Mouse (Mus musculus): ENCODE results near the gene Lhfpl4.

The Lhfpl4 gene

DNA sequence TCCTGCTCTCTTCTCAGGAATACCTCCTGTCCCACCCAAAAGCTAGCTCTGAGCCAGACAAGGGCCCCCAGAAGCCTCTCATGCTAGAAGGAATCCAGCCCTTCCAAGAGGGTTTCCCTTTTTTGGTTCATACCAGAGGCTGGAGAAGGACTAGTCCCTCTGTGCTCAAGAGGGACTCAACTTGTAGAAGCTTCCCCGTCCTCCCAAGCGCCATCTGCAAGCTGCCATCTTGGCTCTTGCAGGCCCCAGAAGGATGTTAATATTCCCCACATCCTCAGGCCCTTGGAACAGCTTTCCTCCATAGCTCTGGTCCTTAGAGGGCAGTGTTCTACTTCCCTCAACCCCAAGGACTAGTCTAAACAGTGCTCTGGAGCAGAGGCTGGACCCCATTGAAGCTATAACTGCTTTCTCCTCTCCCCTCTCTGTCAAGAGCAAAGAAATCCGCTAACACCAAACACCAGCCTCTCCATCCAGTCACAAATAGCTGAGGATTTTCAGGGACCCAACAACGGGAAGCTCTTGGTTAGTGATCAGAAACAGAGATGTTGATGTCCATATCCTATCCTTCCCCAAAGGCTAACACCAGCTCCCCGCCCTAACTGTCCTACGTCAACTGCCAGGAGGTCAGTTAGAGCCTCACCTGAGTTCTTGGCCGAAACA lies 26.7 kb downstream of the Lhfpl4 start:
- DNase-seq (ENCODE audit: low spot score): no peak

DNA sequence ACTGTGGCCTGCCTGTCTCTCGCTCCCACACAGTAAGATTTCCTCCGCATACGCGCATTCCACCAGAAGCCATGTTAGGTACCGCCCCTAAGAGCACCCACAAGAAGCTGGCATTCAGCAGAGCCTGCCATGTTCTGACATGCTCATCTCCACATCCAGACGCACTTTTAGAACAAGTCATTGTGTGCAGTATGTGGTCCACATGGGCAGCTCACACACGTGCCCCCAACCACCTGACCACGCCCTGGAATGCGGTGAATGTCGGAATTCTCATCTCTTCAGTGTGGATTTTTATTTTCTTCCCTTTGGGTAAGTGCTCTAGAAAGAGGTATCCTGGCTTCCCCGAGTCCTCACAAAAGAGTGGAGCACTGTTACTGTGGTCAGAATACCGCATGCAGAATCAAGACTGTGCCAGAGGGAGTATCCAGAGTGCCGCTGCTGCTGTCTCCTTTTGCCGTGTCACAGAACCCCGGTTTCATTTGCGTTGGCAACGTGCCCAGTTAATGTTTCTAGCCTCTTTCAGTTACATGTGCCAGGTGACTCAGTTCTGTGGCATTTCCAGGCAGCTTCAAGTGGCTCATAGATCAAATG lies 28.4 kb downstream of the Lhfpl4 start:
- DNase-seq (ENCODE audit: low spot score): peak; percentile 61

DNA sequence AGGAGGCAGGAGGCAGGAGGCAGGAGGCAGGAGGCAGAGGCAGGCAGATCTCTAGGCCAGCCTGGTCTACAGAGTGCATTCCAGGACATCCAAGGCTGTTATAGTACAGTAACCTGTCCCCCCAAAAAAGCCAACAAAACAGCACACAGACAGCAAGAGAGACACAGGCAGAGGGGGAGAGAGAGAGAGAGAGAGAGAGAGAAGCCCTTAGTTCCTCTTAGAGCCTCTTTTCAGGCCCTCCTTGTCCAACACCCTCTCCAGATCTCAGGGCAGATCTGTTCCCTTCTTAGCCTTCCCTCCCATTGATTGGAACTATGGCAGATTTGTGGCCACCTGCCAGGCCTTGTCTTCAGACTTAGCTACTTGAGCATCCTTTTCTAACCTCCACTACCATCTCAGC lies 31.7 kb downstream of the Lhfpl4 start:
- DNase-seq (ENCODE audit: low spot score): no peak

GRCm38 (mm10) chr6:113161982-113162381 lies 33.2 kb downstream of the Lhfpl4 start:
- no peak for DNase-seq (ENCODE audit: low spot score)

DNA sequence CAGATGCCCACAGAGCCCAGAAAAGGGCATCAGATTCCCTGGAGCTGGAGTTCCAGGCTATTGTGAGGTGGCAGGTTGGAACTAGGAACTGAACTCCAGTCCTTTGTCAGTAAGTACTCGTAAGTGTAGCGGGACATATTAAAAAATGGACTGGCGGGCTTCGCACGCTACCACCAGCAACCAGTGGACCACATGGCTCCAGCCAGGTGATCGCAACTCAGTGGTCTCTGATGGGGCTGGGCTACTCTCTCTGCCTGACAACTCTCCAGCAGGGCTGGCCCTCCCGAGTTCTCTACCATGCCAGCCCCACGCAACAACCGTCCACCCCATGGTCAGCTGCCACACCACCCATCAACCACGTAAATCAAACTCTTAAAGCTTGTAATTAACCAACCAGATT lies 35.1 kb downstream of the Lhfpl4 start:
- no peak for DNase-seq (ENCODE audit: low spot score)

DNA sequence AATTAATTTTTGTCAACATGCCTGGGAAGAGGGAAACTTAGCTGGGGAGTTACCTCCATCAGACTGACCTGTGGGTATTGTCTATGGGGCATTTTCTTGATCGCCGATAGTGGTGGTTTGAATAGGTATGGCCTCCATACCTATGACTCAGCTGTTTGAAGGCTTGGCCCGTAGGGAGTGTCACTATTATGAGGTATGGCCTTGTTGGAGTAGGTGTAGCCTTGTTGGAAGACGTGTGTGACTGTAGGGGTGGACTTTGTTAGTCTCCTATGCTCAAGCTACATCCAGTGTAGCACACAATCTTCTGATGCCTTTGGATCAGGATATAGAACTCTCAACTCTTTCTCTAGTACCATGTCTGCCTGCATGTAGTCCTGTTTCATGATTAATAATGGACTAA lies 39.1 kb downstream of the Lhfpl4 start:
- no peak for DNase-seq (ENCODE audit: low spot score)

DNA sequence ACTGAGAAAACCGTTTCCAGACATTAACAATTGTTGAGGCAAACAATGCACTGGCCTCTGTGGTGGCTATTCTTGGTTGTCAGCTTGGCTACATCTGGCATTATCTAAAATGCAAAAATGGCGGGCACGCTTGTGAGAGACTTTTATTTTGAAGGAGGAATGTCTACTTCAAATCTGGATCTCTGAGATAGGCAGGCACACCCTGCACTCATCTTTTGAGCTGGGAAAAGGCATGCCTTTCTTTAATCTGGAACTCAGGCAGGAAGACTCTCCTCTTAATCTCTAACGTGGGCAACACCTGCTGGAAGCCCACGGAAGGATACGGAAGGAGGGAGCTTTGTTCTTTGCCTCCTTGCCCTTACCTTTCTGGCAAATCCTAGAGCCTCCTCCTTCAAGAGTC lies 40.3 kb downstream of the Lhfpl4 start:
- no peak for DNase-seq (ENCODE audit: low spot score)

GRCm38 (mm10) chr6:113154071-113154470 lies 41.1 kb downstream of the Lhfpl4 start:
- no peak for DNase-seq (ENCODE audit: low spot score)

- no peak for DNase-seq (ENCODE audit: low spot score)
Measured at GRCm38 (mm10) chr6:113145249-113145648, 49.9 kb downstream of the Lhfpl4 start.

GRCm38 (mm10) chr6:113144764-113145163 lies 50.4 kb downstream of the Lhfpl4 start:
- no peak for DNase-seq (ENCODE audit: low spot score)

GRCm38 (mm10) chr6:113141389-113142094 lies 53.6 kb downstream of the Lhfpl4 start:
- DNase-seq (ENCODE audit: low spot score): no peak

- no peak for DNase-seq (ENCODE audit: low spot score)
Measured at GRCm38 (mm10) chr6:113133360-113133759, 61.8 kb downstream of the Lhfpl4 start.

DNA sequence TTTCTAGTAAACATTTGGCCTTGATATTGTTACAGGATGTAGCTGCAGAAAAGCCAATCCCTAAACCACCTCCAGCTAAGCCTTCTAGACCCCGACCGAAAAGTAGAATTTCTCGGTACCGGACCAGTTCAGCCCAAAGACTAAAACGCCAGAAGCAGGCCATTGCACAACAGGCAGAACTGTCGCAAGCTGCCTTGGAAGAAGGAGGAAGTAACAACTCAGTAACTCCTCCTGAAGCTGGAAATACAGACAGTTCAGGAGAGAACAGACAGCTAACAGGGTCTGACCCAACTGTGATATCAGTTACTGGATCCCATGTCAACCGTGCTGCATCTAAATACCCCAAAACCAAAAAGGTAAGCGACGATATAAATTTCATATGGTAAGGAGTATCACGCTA lies 74.4 kb downstream of the Lhfpl4 start:
- no peak for DNase-seq (ENCODE audit: low spot score)
